Mouse (Mus musculus): Measurements from ENCODE around the gene Cd300lf. TPM values are rescaled to one million over a fixed set of nuclear protein-coding genes. Genes with fewer than 3 reads are reported as not detected.

Gene Cd300lf
- polyA plus RNA-seq, 1 experiment from 2014 or later, result 3.4 TPM

DNA sequence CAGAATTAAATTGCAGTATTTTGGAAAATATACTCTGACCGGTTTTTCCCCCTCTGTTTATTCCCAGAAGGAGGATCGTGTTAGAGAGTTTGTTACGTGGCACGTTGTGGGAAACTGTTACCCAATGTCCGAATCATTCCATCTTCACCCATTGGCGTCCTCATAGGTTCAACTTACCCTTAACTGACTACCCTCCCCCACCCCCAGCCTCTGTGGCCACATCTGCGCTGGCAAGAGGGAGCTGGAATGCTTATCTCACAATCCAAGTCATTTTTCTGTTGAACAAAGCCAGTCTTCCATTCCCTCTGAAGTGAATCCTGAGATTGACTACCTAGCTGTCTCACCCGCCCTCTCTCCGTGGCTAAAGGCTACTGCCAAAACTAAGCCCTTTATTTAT, 28.4 kb upstream of the Cd300lf start:
- Histone ChIP-seq H3K36me3 (ENCODE audit: control insufficient read depth, insufficient read depth, low read length) (no peaks in the 10 kb centered on the region), H3K9ac (ENCODE audit: low read length) (peak overlapping the region; percentile 17), H3K4me1 (ENCODE audit: control insufficient read depth, insufficient read depth, low read length) (peaks cover 39% of the 10 kb centered on the region), H3K9me3 (replicated peaks; ENCODE audit: control insufficient read depth, low read length) (no peaks in the 10 kb centered on the region), H3K27me3 (ENCODE audit: control insufficient read depth, insufficient read depth, low read length) (no peaks in the 10 kb centered on the region), H3K27ac (ENCODE audit: low read length) (peak overlapping the region; percentile 57), H3K4me3 (replicated peaks; ENCODE audit: low read length) (peak overlapping the region; percentile 82), H3K4me2 (ENCODE audit: low read depth, low read length) (peak overlapping the region; percentile 91)
- WGBS, result 21% methylated on average over 9 of the region's 9 CpGs
- ATAC-seq (ENCODE audit: insufficient read depth, low FRiP score), result no peak

DNA sequence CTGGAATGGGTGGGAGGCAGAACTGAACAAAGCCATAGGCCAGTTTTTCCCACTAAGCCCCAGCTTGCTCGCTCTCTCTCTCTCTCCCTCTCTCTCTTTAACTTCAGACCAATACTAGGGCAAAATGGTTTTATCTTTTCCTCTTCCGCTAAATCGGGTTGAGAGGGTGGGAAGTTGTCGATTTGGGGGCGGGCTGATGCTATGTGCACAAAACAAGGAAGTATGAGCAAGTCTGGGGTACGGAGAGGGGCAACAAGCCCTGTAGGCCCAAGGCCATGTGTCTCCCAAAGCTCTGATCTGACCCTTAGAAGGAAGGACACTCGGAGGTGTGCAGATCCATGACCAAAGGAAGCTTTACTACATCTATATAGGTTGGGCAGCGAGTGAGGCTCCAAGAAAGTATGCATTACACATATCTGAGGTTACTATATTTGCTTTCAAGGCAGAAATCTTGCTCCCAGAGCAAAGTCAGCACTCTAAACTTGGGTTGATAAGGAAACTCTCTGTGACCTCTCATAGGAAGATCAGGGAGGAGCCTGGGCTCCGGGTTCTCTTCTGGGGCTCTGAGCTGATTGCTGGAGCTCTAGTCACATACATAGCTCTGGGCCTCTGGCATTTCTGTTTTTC, 27.9 kb upstream of the Cd300lf start:
- ATAC-seq (ENCODE audit: insufficient read depth, low FRiP score), result no peak
- Histone ChIP-seq H3K36me3 (ENCODE audit: control insufficient read depth, insufficient read depth, low read length) (no peaks in the 10 kb centered on the region), H3K4me2 (ENCODE audit: low read depth, low read length) (no peak overlapping the region), H3K9ac (ENCODE audit: low read length) (peak overlapping the region; percentile 17; the same call in 1 of the 2 replicates), H3K4me1 (ENCODE audit: control insufficient read depth, insufficient read depth, low read length) (peaks cover 39% of the 10 kb centered on the region), H3K4me3 (replicated peaks; ENCODE audit: low read length) (no peak overlapping the region), H3K9me3 (replicated peaks; ENCODE audit: control insufficient read depth, low read length) (no peaks in the 10 kb centered on the region), H3K27me3 (ENCODE audit: control insufficient read depth, insufficient read depth, low read length) (no peaks in the 10 kb centered on the region), H3K27ac (ENCODE audit: low read length) (peak overlapping the region; percentile 57)
- 51% methylated on average over 9 of the region's 9 CpGs for WGBS

GRCm38 (mm10) chr11:115160883-115161577, 27.2 kb upstream of the Cd300lf start:
- Histone ChIP-seq H3K9ac (ENCODE audit: low read length) (no peak overlapping the region), H3K27ac (ENCODE audit: low read length) (peak overlapping the region; percentile 57; the same call in 1 of the 2 replicates), H3K27me3 (ENCODE audit: control insufficient read depth, insufficient read depth, low read length) (no peaks in the 10 kb centered on the region), H3K36me3 (ENCODE audit: control insufficient read depth, insufficient read depth, low read length) (no peaks in the 10 kb centered on the region), H3K4me3 (replicated peaks; ENCODE audit: low read length) (no peak overlapping the region), H3K9me3 (replicated peaks; ENCODE audit: control insufficient read depth, low read length) (no peaks in the 10 kb centered on the region), H3K4me1 (ENCODE audit: control insufficient read depth, insufficient read depth, low read length) (peaks cover 39% of the 10 kb centered on the region), H3K4me2 (ENCODE audit: low read depth, low read length) (no peak overlapping the region)
- WGBS, result 29% methylated on average over 10 of the region's 10 CpGs
- ATAC-seq (ENCODE audit: insufficient read depth, low FRiP score), result no peak

GRCm38 (mm10) chr11:115160016-115160797, 26.4 kb upstream of the Cd300lf start:
- Histone ChIP-seq H3K4me2 (ENCODE audit: low read depth, low read length) (no peak overlapping the region), H3K9me3 (replicated peaks; ENCODE audit: control insufficient read depth, low read length) (no peaks in the 10 kb centered on the region), H3K36me3 (ENCODE audit: control insufficient read depth, insufficient read depth, low read length) (no peaks in the 10 kb centered on the region), H3K27ac (ENCODE audit: low read length) (no peak overlapping the region), H3K27me3 (ENCODE audit: control insufficient read depth, insufficient read depth, low read length) (no peaks in the 10 kb centered on the region), H3K4me3 (replicated peaks; ENCODE audit: low read length) (no peak overlapping the region), H3K4me1 (ENCODE audit: control insufficient read depth, insufficient read depth, low read length) (peaks cover 39% of the 10 kb centered on the region), H3K9ac (ENCODE audit: low read length) (no peak overlapping the region)
- no peak for ATAC-seq (ENCODE audit: insufficient read depth, low FRiP score)
- WGBS, result 53% methylated on average over 11 of the region's 11 CpGs

DNA sequence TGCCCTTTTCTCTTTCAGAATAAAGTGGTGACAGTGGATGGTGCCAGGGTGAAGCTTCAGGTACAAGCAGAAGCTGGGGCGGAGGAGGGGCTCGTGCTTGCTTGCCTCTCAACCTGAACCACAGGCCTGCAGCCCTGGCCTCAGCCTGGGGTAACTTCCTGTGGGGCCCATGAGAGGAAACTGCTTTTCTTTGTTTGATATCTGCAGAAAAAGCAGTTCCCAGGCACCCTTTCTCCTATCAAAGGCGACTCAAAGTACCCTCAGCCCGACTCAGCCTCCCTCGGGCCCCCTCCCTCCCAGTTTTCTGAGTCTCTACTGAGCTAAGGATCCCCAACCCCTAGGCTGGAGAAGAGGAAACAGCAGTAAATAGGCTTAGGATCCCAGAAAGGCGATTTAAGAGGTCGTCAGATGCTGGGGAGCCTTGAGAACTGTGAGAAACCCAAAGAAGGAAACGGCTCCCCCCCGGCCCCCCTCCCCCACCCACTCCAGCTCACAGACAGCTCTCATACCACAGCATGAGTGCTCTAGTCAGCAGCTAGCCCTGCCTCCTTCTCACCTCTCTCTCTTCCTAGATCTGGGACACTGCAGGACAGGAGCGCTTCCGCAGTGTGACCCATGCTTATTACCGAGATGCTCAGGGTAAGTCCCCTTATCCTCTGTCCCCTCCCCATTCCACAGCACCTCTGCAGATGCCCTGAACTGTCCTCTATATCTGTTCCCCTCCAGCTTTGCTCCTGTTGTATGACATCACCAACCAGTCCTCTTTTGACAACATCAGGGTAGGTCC, 24.3 kb upstream of the Cd300lf start:
- ATAC-seq (ENCODE audit: insufficient read depth, low FRiP score), result no peak
- Histone ChIP-seq H3K27me3 (ENCODE audit: control insufficient read depth, insufficient read depth, low read length) (0 out of 2 replicates have a peak, but pooled peaks cover 7% of the 10 kb centered on the region), H3K4me3 (replicated peaks; ENCODE audit: low read length) (no peak overlapping the region), H3K9me3 (replicated peaks; ENCODE audit: control insufficient read depth, low read length) (no peaks in the 10 kb centered on the region), H3K4me2 (ENCODE audit: low read depth, low read length) (no peak overlapping the region), H3K36me3 (ENCODE audit: control insufficient read depth, insufficient read depth, low read length) (no peaks in the 10 kb centered on the region), H3K4me1 (ENCODE audit: control insufficient read depth, insufficient read depth, low read length) (peaks cover 24% of the 10 kb centered on the region), H3K9ac (ENCODE audit: low read length) (peak overlapping the region; percentile 53), H3K27ac (ENCODE audit: low read length) (peak overlapping the region; percentile 34; the same call in 1 of the 2 replicates)
- WGBS, result 23% methylated on average over 12 of the region's 12 CpGs

DNA sequence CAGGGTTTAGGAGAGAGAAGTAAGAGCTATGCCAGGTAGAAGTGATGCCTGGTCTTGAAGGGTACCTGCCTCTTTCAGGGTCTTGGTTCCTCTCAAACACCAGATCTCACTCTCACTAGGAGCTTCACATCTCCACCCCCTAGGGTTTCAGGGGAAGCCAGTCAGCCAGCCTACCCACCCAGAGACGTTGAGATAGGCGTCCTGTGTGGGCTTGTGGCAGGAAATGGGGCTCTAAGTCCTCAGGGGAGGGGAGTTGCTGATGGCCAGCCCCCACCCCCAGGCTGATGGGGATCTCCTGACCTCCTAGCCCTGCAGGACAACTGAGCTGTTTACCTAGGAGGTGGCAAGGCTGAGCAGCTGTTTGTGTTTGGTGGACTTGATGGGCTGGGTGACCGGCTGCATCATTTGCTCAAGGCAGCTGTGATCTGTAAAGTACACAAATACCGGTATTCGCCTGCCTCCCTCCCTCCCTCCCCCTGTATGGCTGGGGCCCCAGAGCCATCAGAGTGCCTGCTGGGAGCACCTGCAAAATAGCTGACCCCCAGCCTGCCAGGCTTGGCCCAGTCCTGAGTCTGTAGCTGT, 21.4 kb upstream of the Cd300lf start:
- no peak for ATAC-seq (ENCODE audit: insufficient read depth, low FRiP score)
- H3K4me3 ChIP-seq (replicated peaks; ENCODE audit: low read length), result no peak overlapping the region
- no peak overlapping the region for H3K4me2 ChIP-seq (ENCODE audit: low read depth, low read length)
- no peaks in the 10 kb centered on the region for H3K36me3 ChIP-seq (ENCODE audit: control insufficient read depth, insufficient read depth, low read length)
- no peaks in the 10 kb centered on the region for H3K9me3 ChIP-seq (replicated peaks; ENCODE audit: control insufficient read depth, low read length)
- H3K9ac ChIP-seq (ENCODE audit: low read length), result no peak overlapping the region
- 4% methylated on average over 5 of the region's 5 CpGs for WGBS
- H3K27me3 ChIP-seq (ENCODE audit: control insufficient read depth, insufficient read depth, low read length), result 0 out of 2 replicates have a peak, but pooled peaks cover 7% of the 10 kb centered on the region
- no peak overlapping the region for H3K27ac ChIP-seq (ENCODE audit: low read length)
- peaks cover 11% of the 10 kb centered on the region; the same call in 1 of the 2 replicates for H3K4me1 ChIP-seq (ENCODE audit: control insufficient read depth, insufficient read depth, low read length)

- ATAC-seq (ENCODE audit: insufficient read depth, low FRiP score), result peak; percentile 86
- Histone ChIP-seq H3K4me3 (replicated peaks; ENCODE audit: low read length) (peak overlapping the region; percentile 43), H3K27me3 (ENCODE audit: control insufficient read depth, insufficient read depth, low read length) (0 out of 2 replicates have a peak, but pooled peaks cover 7% of the 10 kb centered on the region), H3K4me1 (ENCODE audit: control insufficient read depth, insufficient read depth, low read length) (peaks cover 11% of the 10 kb centered on the region; the same call in 1 of the 2 replicates), H3K9me3 (replicated peaks; ENCODE audit: control insufficient read depth, low read length) (0 out of 2 replicates have a peak, but pooled peaks cover 4% of the 10 kb centered on the region), H3K27ac (ENCODE audit: low read length) (no peak overlapping the region), H3K4me2 (ENCODE audit: low read depth, low read length) (peak overlapping the region; percentile 55), H3K36me3 (ENCODE audit: control insufficient read depth, insufficient read depth, low read length) (no peaks in the 10 kb centered on the region), H3K9ac (ENCODE audit: low read length) (peak overlapping the region; percentile 51)
- under 1% methylated on average over 35 of the region's 35 CpGs for WGBS
These were observed 20.0 kb upstream of the Cd300lf start for GRCm38 (mm10) chr11:115153699-115154292.

DNA sequence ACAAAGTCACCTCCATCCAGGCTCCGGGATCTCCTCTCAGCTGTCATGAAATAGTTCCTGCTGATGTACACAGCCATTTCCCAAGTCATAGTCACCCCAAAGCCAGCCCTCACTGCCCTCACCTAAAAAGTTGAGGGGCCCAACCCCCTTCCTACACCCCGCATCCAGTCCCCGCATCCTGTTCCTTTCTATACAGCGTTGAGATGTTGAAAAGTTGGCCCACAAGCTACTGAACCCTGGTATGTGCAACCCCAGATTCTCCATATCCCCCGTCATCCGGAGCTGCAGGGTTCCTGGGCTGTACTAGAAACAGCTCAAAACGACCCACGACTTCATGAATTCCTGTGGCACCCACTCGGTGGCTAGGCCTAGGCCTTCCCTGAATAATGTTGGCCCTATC, 19.3 kb upstream of the Cd300lf start:
- Histone ChIP-seq H3K4me1 (ENCODE audit: control insufficient read depth, insufficient read depth, low read length) (peaks cover 5% of the 10 kb centered on the region; the same call in 1 of the 2 replicates), H3K4me2 (ENCODE audit: low read depth, low read length) (no peak overlapping the region), H3K9ac (ENCODE audit: low read length) (0 out of 2 replicates have a peak overlapping the region, but pooled peaks have one; percentile 51), H3K27ac (ENCODE audit: low read length) (no peak overlapping the region), H3K4me3 (replicated peaks; ENCODE audit: low read length) (no peak overlapping the region), H3K36me3 (ENCODE audit: control insufficient read depth, insufficient read depth, low read length) (no peaks in the 10 kb centered on the region), H3K27me3 (ENCODE audit: control insufficient read depth, insufficient read depth, low read length) (0 out of 2 replicates have a peak, but pooled peaks cover 7% of the 10 kb centered on the region), H3K9me3 (replicated peaks; ENCODE audit: control insufficient read depth, low read length) (0 out of 2 replicates have a peak, but pooled peaks cover 4% of the 10 kb centered on the region)
- WGBS, result 80% methylated on average over 9 of the region's 9 CpGs
- ATAC-seq (ENCODE audit: insufficient read depth, low FRiP score), result no peak
